Mouse (Mus musculus): ENCODE measurements around the gene Myo5a.

DNA sequence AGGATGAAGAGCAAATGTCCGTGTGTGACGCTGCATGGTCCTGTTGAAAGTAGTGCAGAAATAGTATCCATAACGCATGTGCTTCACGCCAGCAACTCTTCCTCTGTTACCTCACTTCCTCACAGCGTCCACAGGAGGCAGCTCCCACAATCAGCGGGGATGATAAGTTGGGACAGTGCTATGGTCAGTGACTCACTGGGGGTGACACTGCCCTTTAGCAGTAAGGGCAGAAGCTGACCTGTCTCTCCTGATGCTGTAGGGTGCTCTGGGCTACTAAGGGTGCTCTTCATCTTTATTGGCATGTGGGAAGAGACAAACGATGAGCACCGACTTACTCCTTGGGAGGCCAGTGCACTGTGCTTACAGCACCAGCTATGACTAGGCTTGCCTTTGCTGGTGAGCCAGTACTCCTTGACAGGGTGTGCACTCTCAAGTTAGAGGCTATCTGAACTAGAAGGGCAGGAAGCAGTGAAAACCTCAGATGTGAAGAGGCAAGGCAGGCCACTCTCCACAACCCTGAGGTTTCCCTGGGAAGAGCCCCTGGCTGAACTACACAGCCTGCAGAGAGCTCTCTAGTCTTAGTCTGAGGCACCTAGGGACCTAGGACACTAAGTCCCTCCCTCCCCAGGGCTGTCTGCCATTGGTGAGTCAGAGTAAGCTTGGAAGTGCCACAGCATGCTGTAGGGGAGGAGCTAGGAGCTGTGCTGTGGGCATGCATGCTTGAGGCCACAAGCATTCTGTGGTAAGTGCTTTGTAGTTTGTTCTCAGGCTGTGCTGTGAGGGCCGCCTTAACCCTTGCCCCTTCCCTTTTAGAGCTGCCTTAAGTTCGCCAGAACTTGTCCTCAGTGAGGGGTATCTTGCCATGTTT lies 150.8 kb downstream of the Myo5a start:
- TF ChIP-seq CTCF (conservative IDR thresholded peaks at IDR 0.05; ENCODE audit: insufficient read depth, insufficient read length, low read depth, low read length) (no peak), POLR2A (IDR thresholded peaks at IDR 0.05; ENCODE audit: low read depth, low read length) (no peak)
